Mouse (Mus musculus): ENCODE measurements around the gene Gm43552. TPM values are rescaled to one million over a fixed set of nuclear protein-coding genes. Genes with fewer than 3 reads are reported as not detected.

Gm43552 gene
- total RNA-seq, 2 experiments from 2014 or later: 2.0 to 3.0 TPM

DNA sequence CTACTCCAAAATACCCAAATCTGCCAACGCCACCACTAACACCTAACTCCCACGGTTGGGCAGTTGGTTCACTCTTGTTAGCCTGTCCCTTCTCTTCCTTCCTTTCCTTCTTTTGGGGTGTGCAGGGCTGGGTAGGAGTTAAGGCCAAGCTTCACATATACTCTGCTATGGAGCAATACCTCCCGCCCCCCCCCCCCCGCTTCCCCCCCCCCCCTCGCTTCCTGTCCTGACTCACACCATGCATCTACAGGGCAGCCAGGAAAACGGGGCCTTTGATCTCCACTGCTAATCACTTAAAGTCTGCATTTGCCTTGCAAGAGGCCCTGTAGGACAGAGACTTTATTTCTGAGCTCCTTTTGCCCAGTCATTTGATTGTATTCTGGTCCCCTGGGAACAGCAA lies 47.7 kb downstream of the Gm43552 start:
- no peak for DNase-seq (ENCODE audit: low spot score in 2 of 2)

DNA sequence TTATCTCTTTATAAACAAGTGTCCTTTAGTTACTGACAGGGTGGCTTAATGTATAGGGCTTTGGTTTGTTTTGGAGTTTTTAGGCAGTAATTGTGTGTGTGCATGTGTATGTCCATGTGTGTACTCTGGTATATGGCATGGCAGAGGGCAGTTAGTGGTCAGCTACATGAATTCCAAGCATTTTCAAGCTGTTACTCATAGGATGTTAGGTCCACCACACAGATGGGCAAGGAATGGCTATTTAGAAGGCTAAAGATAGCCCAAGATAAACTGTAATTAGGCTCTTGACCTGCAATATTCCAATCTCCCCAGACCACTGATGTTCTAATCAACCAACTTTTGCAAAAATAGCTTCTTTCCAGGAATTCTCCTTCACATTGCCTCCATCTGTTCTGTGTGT lies 54.6 kb downstream of the Gm43552 start:
- DNase-seq (ENCODE audit: low spot score in 2 of 2): no peak

- peak; percentile 94 to 99 for DNase-seq (ENCODE audit: low spot score in 2 of 2)
These were observed 56.6 kb downstream of the Gm43552 start, which contains the start of gene Ugdh for GRCm38 (mm10) chr5:65435806-65436561. Gene Ugdh, minus strand, starts transcription at chr5:65435949.

DNA sequence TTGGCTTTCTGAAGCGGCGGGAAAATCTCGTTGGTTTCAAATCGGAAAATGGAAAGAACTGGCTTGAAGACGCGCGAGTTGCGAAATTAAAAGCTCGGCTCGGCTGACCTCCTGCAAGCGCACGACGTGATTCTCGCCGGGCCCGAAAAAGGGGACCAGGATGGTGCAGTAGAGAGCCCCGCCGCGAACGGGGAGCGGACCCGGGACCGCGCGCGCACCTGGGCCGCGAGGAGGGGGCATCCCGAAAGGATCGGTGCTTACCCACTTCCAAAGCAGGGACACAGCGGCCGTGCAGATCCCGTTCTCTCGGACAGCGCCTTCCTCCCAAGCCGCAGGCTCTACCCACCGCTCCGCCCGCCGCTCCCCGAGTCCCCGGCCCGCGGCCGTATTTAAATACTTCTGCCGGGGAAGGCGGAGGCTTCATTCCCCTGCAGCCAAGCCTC lies 57.2 kb downstream of the Gm43552 start:
- DNase-seq (ENCODE audit: low spot score in 2 of 2): no peak

- peak in 1 of 2 experiments; percentile 36 for DNase-seq (ENCODE audit: low spot score in 2 of 2)
These were observed 57.9 kb downstream of the Gm43552 start for GRCm38 (mm10) chr5:65434471-65435362.

DNA sequence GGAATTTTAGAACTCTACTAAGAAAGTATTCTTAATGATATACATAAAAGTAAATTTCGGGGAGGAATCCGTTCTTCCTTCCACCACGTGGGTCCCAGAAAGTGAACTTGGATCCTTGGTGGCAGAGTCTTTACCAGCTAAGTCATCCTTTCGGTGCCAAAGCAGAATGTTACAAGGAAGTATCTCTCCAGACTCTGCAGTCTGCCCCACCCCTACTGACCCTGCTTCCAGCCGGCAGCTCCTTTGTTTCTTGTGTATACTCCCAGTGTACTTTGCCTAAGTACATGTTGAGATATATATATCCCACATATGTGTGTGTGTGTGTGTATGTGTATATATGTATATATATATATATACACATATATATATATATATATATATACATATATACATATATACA lies 63.2 kb downstream of the Gm43552 start:
- no peak for DNase-seq (ENCODE audit: low spot score in 2 of 2)

GRCm38 (mm10) chr5:65428321-65428720 lies 64.3 kb downstream of the Gm43552 start:
- DNase-seq (ENCODE audit: low spot score in 2 of 2): no peak

- DNase-seq (ENCODE audit: low spot score in 2 of 2): no peak
These were observed 67.4 kb downstream of the Gm43552 start for GRCm38 (mm10) chr5:65425251-65425650.

GRCm38 (mm10) chr5:65424215-65424614 lies 68.4 kb downstream of the Gm43552 start:
- no peak for DNase-seq (ENCODE audit: low spot score in 2 of 2)

DNA sequence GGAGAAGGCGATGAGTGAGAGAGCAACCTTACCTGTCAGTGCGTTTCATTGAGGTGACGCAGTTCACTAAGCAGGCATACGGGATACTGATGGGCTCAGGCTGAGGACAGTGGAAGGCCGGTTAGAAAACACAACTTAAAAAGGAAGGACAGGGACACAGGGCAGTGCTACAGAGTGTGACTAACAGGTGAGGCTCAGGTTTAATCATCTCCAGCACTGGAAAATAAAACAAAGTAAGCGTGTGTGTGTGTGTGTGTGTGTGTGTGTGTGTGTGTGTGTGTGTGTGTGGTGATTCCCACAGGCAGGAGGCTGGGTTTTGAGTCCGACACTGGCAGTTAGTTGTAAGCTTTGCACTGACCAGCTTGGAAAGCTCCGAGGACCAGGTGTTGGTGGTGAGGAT lies 69.8 kb downstream of the Gm43552 start:
- no peak for DNase-seq (ENCODE audit: low spot score in 2 of 2)

GRCm38 (mm10) chr5:65420822-65421221 lies 71.8 kb downstream of the Gm43552 start:
- no peak for DNase-seq (ENCODE audit: low spot score in 2 of 2)

DNA sequence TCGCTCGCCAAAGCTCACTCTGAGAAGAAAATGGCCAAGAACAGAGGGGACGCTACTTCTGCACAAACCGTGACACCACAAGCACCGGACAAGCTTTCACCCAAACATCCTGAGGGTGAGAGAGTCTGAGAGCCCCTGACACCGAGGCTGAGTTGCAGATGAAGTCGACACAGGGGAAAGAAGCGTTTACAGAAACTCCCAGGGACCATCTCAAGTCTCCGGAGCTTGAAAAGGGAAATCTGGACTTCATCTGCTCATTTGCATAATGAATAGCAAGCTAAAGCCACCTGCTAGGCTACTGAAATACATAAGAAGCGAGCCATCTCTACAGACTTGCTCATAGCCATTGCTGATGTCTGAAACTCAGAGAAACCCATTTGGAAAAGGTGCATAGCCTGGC lies 73.5 kb downstream of the Gm43552 start:
- no peak for DNase-seq (ENCODE audit: low spot score in 2 of 2)

DNA sequence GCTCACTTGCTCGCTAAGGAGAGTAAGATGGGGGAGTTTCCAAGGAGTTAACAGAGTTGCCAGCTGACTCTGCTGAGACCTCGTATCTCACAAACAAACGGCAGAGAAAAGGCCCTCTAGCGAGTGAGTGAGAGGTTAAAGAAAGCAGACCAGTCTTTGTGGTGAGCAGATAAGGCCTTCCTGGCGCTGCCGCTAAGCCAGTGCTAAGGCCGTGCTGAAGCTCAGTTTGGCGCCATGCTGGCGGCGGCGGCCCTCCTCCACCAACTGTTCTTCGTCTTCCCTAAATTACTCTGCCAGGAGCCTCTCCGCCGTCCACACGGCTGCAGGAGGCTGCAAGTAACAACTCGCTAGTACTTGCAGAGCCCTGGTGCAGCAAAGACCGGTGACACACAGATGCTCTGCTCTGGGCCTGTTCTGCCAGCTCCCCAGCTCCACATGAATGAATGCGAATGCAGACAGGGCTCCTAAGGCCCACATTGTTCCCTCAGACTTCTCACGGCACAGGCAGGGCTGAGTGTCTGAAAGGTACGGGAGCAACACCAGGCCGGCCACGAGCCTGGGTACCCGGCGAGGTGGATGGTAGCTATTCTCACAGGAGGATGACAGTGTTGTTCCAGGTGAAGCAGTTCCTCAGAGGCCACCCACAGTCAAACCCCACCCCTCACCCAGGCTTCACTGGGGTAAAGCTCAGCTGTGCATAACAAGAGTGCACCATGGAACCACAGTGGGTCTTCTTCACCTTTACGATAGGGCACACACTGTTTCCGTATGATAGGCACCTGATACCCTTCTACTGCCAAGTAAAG lies 76.8 kb downstream of the Gm43552 start:
- no peak for DNase-seq (ENCODE audit: low spot score in 2 of 2)

DNA sequence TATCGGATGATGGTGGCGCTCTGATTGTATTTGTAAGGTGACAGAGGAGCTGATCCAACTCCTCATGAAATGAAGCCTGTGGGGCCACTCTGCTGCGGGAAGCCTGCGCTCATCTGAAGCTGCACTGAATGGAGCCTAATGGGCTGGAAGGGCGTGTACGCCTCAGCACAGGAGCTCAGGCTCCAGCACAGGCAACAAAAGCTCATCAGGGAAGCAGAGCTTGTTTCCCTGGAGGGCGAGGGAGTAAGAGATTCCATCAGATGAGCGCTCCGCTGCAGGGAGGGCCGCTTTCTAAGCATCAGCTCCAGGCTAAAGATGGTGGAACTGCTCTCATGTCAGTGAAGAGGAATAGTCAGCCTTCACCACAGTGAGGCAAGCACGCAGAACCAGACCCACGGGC lies 84.6 kb downstream of the Gm43552 start:
- DNase-seq (ENCODE audit: low spot score in 2 of 2): no peak

DNA sequence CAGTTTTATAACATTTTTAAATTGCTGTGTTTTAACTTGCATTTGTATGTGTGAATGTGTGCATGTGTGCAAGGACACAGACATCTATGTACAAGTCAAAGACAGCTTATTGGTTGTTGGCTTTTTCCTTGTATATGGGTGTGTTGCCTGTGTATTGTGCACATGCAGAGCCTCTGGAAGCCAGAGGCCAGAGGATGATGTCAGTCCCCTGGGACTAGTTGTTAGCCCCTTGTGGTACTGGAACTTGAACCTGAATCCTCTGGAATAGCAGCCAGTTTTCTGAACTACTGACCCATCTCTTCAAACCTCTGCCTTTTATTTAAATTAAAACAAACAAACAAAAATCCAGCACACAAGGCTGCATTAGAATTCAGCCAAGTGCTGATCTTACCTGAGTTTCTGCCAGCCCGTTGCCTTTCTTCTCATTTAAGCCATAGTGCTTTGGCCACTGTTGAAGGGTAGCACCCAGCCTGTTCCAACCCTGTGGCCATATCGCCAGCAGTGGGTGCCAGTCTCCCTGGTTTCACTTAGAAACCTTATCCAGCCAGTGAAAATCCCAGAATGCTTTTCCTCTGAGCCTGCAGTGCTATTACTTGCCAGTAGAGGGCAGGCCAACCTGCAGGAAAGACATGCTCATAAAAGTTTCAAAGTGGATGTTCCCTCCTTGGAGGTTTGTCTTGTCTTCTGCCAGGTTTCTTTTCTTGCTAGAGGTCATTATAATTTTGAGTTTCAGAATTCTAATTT lies 91.2 kb downstream of the Gm43552 start:
- peak; percentile 79 to 87 for DNase-seq (ENCODE audit: low spot score in 2 of 2)

GRCm38 (mm10) chr5:65394425-65394824 lies 98.2 kb downstream of the Gm43552 start:
- no peak for DNase-seq (ENCODE audit: low spot score in 2 of 2)

DNA sequence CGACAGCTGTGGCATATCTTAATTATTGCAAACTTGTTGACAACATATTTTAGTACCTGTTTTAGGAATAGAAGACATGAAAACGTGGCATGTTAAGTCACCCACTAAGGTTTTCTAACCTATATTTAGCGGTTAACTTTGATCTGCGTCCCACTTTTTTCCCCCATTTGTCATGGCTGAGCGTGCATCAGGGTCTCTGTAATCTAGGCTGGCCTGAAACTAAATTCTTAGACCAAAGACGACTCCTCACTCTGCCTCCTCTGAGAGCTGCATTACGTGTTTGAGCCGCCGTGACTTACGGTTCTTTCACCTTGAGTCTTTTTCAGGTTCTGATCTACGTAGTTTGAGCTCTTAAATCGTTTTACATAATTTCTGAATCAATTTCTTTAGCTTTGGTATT lies 100.9 kb downstream of the Gm43552 start:
- DNase-seq (ENCODE audit: low spot score in 2 of 2): no peak

DNA sequence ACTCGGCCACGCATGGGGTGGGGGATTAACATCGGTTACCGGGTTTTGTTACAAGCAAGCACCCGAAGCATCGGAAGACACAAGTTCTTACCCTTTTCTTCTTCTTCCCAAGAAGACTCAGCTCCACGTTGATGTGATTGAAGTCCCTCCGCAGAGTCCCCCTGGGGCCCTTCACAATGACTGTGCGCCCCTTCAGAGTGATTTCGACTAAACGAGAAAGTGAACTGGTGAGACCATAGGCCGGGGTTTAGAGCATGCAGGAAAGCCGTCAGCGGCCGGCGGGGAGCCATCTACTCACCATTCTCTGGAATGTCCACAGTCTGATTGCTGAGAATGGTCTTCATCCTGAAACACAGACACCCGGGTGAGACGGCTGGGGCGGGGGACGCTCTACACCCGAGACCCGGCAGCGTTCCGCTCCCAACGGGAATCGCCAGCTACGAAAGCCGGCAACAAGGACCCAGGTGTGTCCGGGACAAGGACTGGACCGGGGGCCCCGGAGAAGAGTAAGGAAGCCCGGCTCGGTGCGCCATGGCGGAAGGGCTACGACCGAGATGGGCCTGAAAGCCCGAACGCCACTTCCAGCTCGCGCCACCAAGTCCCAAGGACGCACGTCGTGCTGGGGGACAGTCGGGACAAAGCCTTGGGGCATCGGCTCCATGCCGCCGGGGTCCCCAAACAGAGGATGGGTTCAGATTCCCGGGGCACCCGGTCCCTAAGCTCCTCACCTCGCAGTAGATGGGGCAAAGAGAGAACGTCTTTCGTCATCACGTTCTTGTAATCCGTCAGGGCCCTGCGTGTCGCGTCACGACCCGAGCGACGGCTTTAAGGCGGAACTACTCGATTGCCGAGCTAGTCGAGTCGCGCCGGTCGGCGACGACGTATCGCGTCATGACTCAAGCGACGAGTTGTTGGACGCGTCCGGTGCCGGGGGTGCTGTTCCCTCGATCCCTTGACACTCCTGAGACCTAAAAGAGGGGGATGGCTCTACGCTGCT lies 101.7 kb downstream of the Gm43552 start, which contains the start of the genes Rpl9 and Lias:
Gene Rpl9 (minus strand): TSS at position 797 of the 997 bp plus-strand sequence.
Gene Lias (plus strand): TSS at position 850 of the 997 bp plus-strand sequence.
- peak; percentile 99 to 100 for DNase-seq (ENCODE audit: low spot score in 2 of 2)
